Mouse (Mus musculus) limb, embryonic 14.5 days (tissue): Measurements from ENCODE around the gene Dock3. TPM values are rescaled to one million over a fixed set of nuclear protein-coding genes. Genes with fewer than 3 reads are reported as not detected.

Source experiments
- ATAC-seq: fragments of 200-750 bp; cut with Nextera tagmentation; 2 replicates; pipeline ENCODE4 v1.8.0; 2017; ENCODE audit warnings: low read depth, moderate number of reproducible peaks, moderate TSS enrichment; ENCODE audit not compliant: low FRiP score
- DNase-seq: peaks from one replicate; pipeline ENCODE4 v3.0.0-alpha.2; 2015; ENCODE audit warnings: low spot score
- H3K27ac ChIP-seq: fragments of 300-500 bp; sonication (generic); replicated peaks from 2 replicates; pipeline ENCODE4 v1.5.1; 2014; ENCODE audit warnings: low read depth, mild to moderate bottlenecking, low read length, moderate library complexity, mixed read lengths
- H3K27me3 ChIP-seq: fragments of 300-500 bp; sonication (generic); 2 replicates; pipeline ENCODE4 v1.6.1; 2014; ENCODE audit warnings: low read length, mixed read lengths; ENCODE audit not compliant: control insufficient read depth, insufficient read depth
- H3K36me3 ChIP-seq: fragments of 300-500 bp; sonication (generic); 2 replicates; pipeline ENCODE4 v1.6.1; 2014; ENCODE audit warnings: mild to moderate bottlenecking, low read length, moderate library complexity, mixed read lengths; ENCODE audit not compliant: control insufficient read depth, insufficient read depth
- H3K4me1 ChIP-seq: fragments of 300-500 bp; sonication (generic); 2 replicates; pipeline ENCODE4 v1.6.1; 2014; ENCODE audit warnings: antibody characterized with exemption, low read length, mixed read lengths; ENCODE audit not compliant: control insufficient read depth, insufficient read depth
- H3K4me2 ChIP-seq: fragments of 300-500 bp; sonication (generic); replicated peaks from 2 replicates; pipeline ENCODE4 v1.6.1; 2014; ENCODE audit warnings: low read depth, mild to moderate bottlenecking, low read length, moderate library complexity; ENCODE audit not compliant: severe bottlenecking
- H3K4me3 ChIP-seq: fragments of 300-500 bp; sonication (generic); replicated peaks from 2 replicates; pipeline ENCODE4 v1.5.1; 2014; ENCODE audit warnings: low read length
- H3K9ac ChIP-seq: fragments of 300-500 bp; sonication (generic); 2 replicates; pipeline ENCODE4 v1.6.1; 2014; ENCODE audit warnings: mild to moderate bottlenecking, low read depth, low read length, moderate library complexity; ENCODE audit not compliant: severe bottlenecking
- H3K9me3 ChIP-seq: fragments of 300-500 bp; sonication (generic); 2 replicates; pipeline ENCODE4 v1.6.1; 2016; ENCODE audit warnings: low read length; ENCODE audit not compliant: control insufficient read depth
- POLR2A ChIP-seq: fragments of 200-500 bp; IDR thresholded peaks from 2 replicates; pipeline ENCODE4 v1.8.0; 2012; ENCODE audit warnings: inconsistent platforms, mild to moderate bottlenecking, moderate library complexity, borderline replicate concordance; ENCODE audit not compliant: insufficient read depth, insufficient read length; ENCODE audit errors: extremely low read depth
- WGBS: fragments of 180-500 bp; shearing (Covaris S2); extraction: QIAGEN DNeasy Blood & Tissue Kit; methylation state at CpG from one replicate; pipeline ENCODE4 v1.1.7; 2014; 5-methylcytosine and 5-hydroxymethylcytosine counted together
- microRNA-seq: library from miRNA; unstranded; fragments of <30 nt; microRNA quantifications from one replicate; pipeline ENCODE4, GENCODE M21; 2016
- polyA plus RNA-seq, 2 experiments: library from polyadenylated mRNA; depleted of rRNA in 1 of 2; stranded (reverse) in 1 of 2; unstranded in 1 of 2; fragments of >200 nt; fragmentation: Nextera tagmentation in 1 of 2; extraction: Ambion mirVana in 1 of 2; gene quantifications; 2 replicates each; pipeline versions ENCODE4 v1.2.1 to v1.2.3; 2012 to 2014

Gene Dock3
- polyA plus RNA-seq, 2 experiments: 1.2 to 1.3 TPM

DNA sequence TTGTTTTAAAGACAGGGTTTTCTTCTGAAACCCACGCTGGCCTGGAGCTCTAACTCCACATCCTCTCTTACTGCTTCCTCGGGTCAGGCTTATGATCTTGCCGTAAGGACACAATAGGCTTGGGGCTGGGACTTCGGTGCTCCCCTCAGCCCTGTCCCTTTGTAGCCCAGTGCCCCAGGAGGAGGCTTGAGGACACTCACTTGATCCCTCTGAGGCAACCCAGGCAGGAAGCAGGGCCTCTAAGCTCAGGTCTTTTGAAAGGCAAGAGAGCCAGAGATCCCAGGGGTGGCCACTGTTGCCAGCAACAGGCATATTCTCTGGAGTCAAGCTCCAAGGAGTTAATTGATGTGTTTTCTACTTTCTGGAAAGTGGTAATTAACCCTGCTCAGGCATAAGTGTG is 352.2 kb downstream of the Dock3 start:
- 76% methylated on average over 4 of the region's 4 CpGs for WGBS
- ATAC-seq: no peak

DNA sequence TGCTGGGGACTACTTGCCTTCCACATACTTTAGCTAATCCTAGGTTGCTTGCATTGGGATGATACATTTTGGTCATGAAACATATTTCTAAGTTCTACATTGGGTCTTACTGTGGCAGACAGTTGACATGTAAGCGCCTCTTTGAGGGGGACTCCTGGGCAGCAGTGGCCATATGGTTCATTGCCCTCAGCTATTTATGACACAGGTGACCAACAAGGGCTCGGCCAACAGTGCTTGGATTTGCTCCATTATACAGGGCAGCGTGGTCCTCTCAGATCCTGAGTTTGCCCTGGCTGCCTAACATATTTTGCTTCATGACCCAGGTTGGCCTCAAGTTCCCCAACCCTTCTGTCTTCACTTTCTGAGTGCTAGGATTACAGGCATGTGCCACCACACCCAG is 355.0 kb downstream of the Dock3 start:
- Histone ChIP-seq H3K27me3 (no peaks in the 10 kb centered on the region), H3K36me3 (peaks cover 80% of the 10 kb centered on the region), H3K9ac (no peak overlapping the region), H3K4me3 (no peak overlapping the region), H3K4me2 (no peak overlapping the region), H3K9me3 (no peaks in the 10 kb centered on the region), H3K27ac (no peak overlapping the region), H3K4me1 (no peaks in the 10 kb centered on the region)
- WGBS: 80% methylated on average over 3 of the region's 3 CpGs
- ATAC-seq (no peak), DNase-seq (no peak)
- TF ChIP-seq POLR2A: no peak

More for the DNA sequence above, 352.2 kb downstream of the Dock3 start:
- Histone ChIP-seq H3K4me1 (peaks cover 11% of the 10 kb centered on the region), H3K27me3 (no peaks in the 10 kb centered on the region), H3K4me3 (no peak overlapping the region), H3K27ac (no peak overlapping the region), H3K4me2 (no peak overlapping the region), H3K9me3 (no peaks in the 10 kb centered on the region), H3K9ac (no peak overlapping the region), H3K36me3 (peaks cover 86% of the 10 kb centered on the region)
- no peak for DNase-seq
- TF ChIP-seq POLR2A: no peak

DNA sequence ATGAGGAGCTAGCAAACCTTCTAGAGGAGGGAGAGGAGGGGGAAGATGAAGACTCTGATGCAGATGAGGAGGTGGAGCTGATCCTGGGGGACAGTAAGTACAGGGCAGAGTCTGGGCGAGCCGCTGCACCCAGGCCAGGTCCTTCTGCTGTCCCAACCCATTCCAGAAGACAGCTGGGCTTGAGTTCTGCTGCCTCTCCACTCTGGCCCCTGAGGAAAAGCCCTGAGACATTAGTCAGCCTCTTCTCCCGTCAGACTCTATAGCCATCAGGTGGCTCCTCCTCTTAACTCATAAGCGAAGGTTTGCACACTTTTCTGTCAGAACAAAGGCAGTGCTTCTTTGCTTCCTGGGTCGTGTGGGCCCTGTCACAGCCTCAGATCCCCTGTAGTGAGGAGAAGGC is 357.5 kb downstream of the Dock3 start:
- 88% methylated on average over 3 of the region's 5 CpGs for WGBS
- no peak for DNase-seq
- no peaks in the 10 kb centered on the region for H3K27me3 ChIP-seq

GRCm38 (mm10) chr9:106858036-106858435 is 373.7 kb downstream of the Dock3 start:
- Histone ChIP-seq H3K27ac (no peak overlapping the region), H3K9ac (no peak overlapping the region), H3K4me3 (no peak overlapping the region), H3K4me1 (no peaks in the 10 kb centered on the region), H3K27me3 (no peaks in the 10 kb centered on the region), H3K36me3 (peaks cover 84% of the 10 kb centered on the region), H3K4me2 (no peak overlapping the region), H3K9me3 (no peaks in the 10 kb centered on the region)
- ATAC-seq (no peak), DNase-seq (no peak)
- WGBS: 87% methylated on average over 11 of the region's 11 CpGs
- no peak for TF ChIP-seq POLR2A

More for the DNA sequence above, 357.5 kb downstream of the Dock3 start:
- Histone ChIP-seq H3K9ac (no peak overlapping the region), H3K9me3 (no peaks in the 10 kb centered on the region), H3K4me3 (no peak overlapping the region), H3K4me2 (no peak overlapping the region), H3K36me3 (peaks cover 74% of the 10 kb centered on the region), H3K27ac (no peak overlapping the region), H3K4me1 (no peaks in the 10 kb centered on the region)
- ATAC-seq: no peak
- TF ChIP-seq POLR2A: no peak

- no peak overlapping the region for H3K4me2 ChIP-seq
- ATAC-seq: no peak
- H3K27me3 ChIP-seq: no peaks in the 10 kb centered on the region
- no peaks in the 10 kb centered on the region for H3K9me3 ChIP-seq
- no peak overlapping the region for H3K27ac ChIP-seq
- 82% methylated on average over 3 of the region's 3 CpGs for WGBS
- no peak for TF ChIP-seq POLR2A
- no peaks in the 10 kb centered on the region for H3K4me1 ChIP-seq
- no peak overlapping the region for H3K4me3 ChIP-seq
- H3K9ac ChIP-seq: no peak overlapping the region
- peaks cover 81% of the 10 kb centered on the region for H3K36me3 ChIP-seq
- no peak for DNase-seq
Measured at GRCm38 (mm10) chr9:106856664-106857063, 375.0 kb downstream of the Dock3 start.

Small RNA genes lying within 50 kb of the gene (microRNA-seq; reads per million reads assigned to microRNA genes)
- not detected for gene Gm22238

Other genes with a start within 250 kb of the Dock3 start
- 8.3 and 9.7 TPM in 2 replicates for gene Mapkapk3, start 58.0 kb upstream of the Dock3 start, polyA plus RNA-seq (2012; rRNA removed)
- 12.7 and 15.2 TPM in 2 replicates for gene Mapkapk3, start 58.0 kb upstream of the Dock3 start, polyA plus RNA-seq (2014; fragmentation: Nextera tagmentation; extraction: Ambion mirVana)
- gene Cish, start 64.1 kb upstream of the Dock3 start, polyA plus RNA-seq (2012; rRNA removed): 8.4 and 12.1 TPM in 2 replicates
- 5.1 and 5.6 TPM in 2 replicates for gene Cish, start 64.1 kb upstream of the Dock3 start, polyA plus RNA-seq (2014; fragmentation: Nextera tagmentation; extraction: Ambion mirVana)
- gene Hemk1, start 106.4 kb upstream of the Dock3 start, polyA plus RNA-seq (2012; rRNA removed): 24.9 and 32.9 TPM in 2 replicates
- 12.2 and 12.8 TPM in 2 replicates for gene Hemk1, start 106.4 kb upstream of the Dock3 start, polyA plus RNA-seq (2014; fragmentation: Nextera tagmentation; extraction: Ambion mirVana)
- 1.0 and 1.1 TPM in 2 replicates for gene 6430571L13Rik, start 108.7 kb upstream of the Dock3 start, polyA plus RNA-seq (2012; rRNA removed)
- 0.39 and 0.56 TPM in 2 replicates for gene 6430571L13Rik, start 108.7 kb upstream of the Dock3 start, polyA plus RNA-seq (2014; fragmentation: Nextera tagmentation; extraction: Ambion mirVana)
- 9.3 and 13.6 TPM in 2 replicates for gene Cacna2d2, start 167.7 kb upstream of the Dock3 start, polyA plus RNA-seq (2012; rRNA removed)
- 0.29 and 0.57 TPM in 2 replicates for gene Cacna2d2, start 167.7 kb upstream of the Dock3 start, polyA plus RNA-seq (2014; fragmentation: Nextera tagmentation; extraction: Ambion mirVana)